Mouse (Mus musculus): ENCODE measurements around the gene Runx1.

DNA sequence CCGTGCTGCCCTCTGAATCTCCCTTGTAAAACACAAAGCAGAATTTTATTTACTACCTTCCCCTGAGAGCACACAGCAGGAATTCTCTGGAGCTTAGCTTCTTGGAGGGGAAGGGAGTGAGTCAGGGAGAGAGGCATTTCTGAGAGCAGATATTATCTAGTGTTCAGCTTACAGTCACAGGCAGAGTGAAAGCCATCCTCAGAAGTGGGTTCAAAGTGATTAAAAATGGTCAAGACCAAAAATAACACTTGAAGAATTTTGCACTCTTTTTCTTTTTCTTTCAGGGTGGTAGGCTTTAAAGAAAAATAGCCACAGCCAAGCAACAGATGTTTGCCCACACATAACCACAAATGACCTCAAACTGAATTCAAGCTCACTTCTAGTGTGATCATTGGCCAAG, 115.8 kb downstream of the Runx1 start:
- TF ChIP-seq POLR2A (IDR thresholded peaks at IDR 0.05; ENCODE audit: extremely low read depth, insufficient read depth, low read length) (no peak), CTCF (IDR thresholded peaks at IDR 0.05; ENCODE audit: extremely low read depth, insufficient read depth, low read length) (no peak)

Measured in cortical plate, adult 2 months (tissue).